Mouse (Mus musculus) forebrain, embryonic 10.5 days (tissue): Measurements from ENCODE around the gene Lama2. TPM values are rescaled to one million over a fixed set of nuclear protein-coding genes. Genes with fewer than 3 reads are reported as not detected.

ENCODE experiments used
- DNase-seq: peaks from one replicate; pipeline ENCODE4 v3.0.0-alpha.2; 2017; ENCODE audit warnings: low spot score; ENCODE audit errors: extremely low spot score
- H3K27ac ChIP-seq: fragments of 300-500 bp; sonication (generic); 2 replicates; pipeline ENCODE4 v1.5.1; 2016; ENCODE audit warnings: mild to moderate bottlenecking
- H3K27me3 ChIP-seq: fragments of 300-500 bp; sonication (generic); 2 replicates; pipeline ENCODE4 v1.6.1; 2016; ENCODE audit warnings: mild to moderate bottlenecking; ENCODE audit not compliant: poor library complexity, severe bottlenecking
- H3K36me3 ChIP-seq: fragments of 300-500 bp; sonication (generic); replicated peaks from 2 replicates; pipeline ENCODE4 v1.6.1; 2016; ENCODE audit warnings: mild to moderate bottlenecking, moderate library complexity
- H3K4me1 ChIP-seq: fragments of 300-500 bp; sonication (generic); 2 replicates; pipeline ENCODE4 v1.6.1; 2016
- H3K4me3 ChIP-seq: fragments of 300-500 bp; sonication (generic); 2 replicates; pipeline ENCODE4 v1.5.1; 2016; ENCODE audit warnings: mild to moderate bottlenecking, moderate library complexity
- H3K9me3 ChIP-seq: fragments of 300-500 bp; sonication (generic); 2 replicates; pipeline ENCODE4 v1.6.1; 2016; ENCODE audit warnings: mild to moderate bottlenecking, moderate library complexity
- WGBS: fragments of 180-500 bp; shearing (Covaris S2); methylation state at CpG from one replicate; pipeline ENCODE4 v1.1.7; 2016; 5-methylcytosine and 5-hydroxymethylcytosine counted together
- polyA plus RNA-seq: library from polyadenylated mRNA; unstranded; fragments of >200 nt; fragmentation: Nextera tagmentation; extraction: Ambion mirVana; gene quantifications from 2 replicates; pipeline ENCODE4 v1.2.1, GENCODE M21; 2016

Lama2 gene
- polyA plus RNA-seq, 1 experiment from 2014 or later: 5.4 TPM

GRCm38 (mm10) chr10:27322410-27322990 is 297.1 kb downstream of the Lama2 start:
- Histone ChIP-seq H3K9me3 (no peaks in the 10 kb centered on the region), H3K27me3 (no peaks in the 10 kb centered on the region), H3K4me1 (no peaks in the 10 kb centered on the region), H3K36me3 (no peaks in the 10 kb centered on the region), H3K27ac (no peak overlapping the region), H3K4me3 (no peak overlapping the region)
- no peak for DNase-seq
- WGBS: 83% methylated on average over 4 of the region's 4 CpGs

- no peak for DNase-seq
Measured at GRCm38 (mm10) chr10:27307444-27307843, 312.1 kb downstream of the Lama2 start.

GRCm38 (mm10) chr10:27305301-27305700 is 314.3 kb downstream of the Lama2 start:
- Histone ChIP-seq H3K27ac (no peak overlapping the region), H3K4me1 (no peaks in the 10 kb centered on the region), H3K4me3 (no peak overlapping the region), H3K27me3 (no peaks in the 10 kb centered on the region), H3K36me3 (no peaks in the 10 kb centered on the region), H3K9me3 (no peaks in the 10 kb centered on the region)
- no peak for DNase-seq
- WGBS: 80% methylated on average over 3 of the region's 3 CpGs

More at GRCm38 (mm10) chr10:27307444-27307843, 312.1 kb downstream of the Lama2 start:
- H3K9me3 ChIP-seq: no peaks in the 10 kb centered on the region
- H3K27me3 ChIP-seq: no peaks in the 10 kb centered on the region
- H3K4me3 ChIP-seq: no peak overlapping the region
- no peaks in the 10 kb centered on the region for H3K4me1 ChIP-seq
- H3K36me3 ChIP-seq: no peaks in the 10 kb centered on the region
- no peak overlapping the region for H3K27ac ChIP-seq
- WGBS: 91% methylated on average over 8 of the region's 8 CpGs

- no peak for DNase-seq
- Histone ChIP-seq H3K4me3 (no peak overlapping the region), H3K27ac (no peak overlapping the region), H3K36me3 (no peaks in the 10 kb centered on the region), H3K27me3 (no peaks in the 10 kb centered on the region), H3K9me3 (no peaks in the 10 kb centered on the region), H3K4me1 (peaks cover 5% of the 10 kb centered on the region)
- 73% methylated on average over 10 of the region's 10 CpGs for WGBS
Measured at GRCm38 (mm10) chr10:27285098-27285860, 334.3 kb downstream of the Lama2 start.

GRCm38 (mm10) chr10:27267432-27267831 is 352.1 kb downstream of the Lama2 start:
- H3K9me3 ChIP-seq: no peaks in the 10 kb centered on the region
- WGBS: 70% methylated on average over 2 of the region's 2 CpGs
- H3K4me1 ChIP-seq: peaks cover 3% of the 10 kb centered on the region; the same call in 1 of the 2 replicates
- H3K36me3 ChIP-seq: no peaks in the 10 kb centered on the region
- DNase-seq: no peak
- no peak overlapping the region for H3K27ac ChIP-seq
- no peaks in the 10 kb centered on the region for H3K27me3 ChIP-seq
- no peak overlapping the region for H3K4me3 ChIP-seq

- Histone ChIP-seq H3K4me1 (peaks cover 3% of the 10 kb centered on the region; the same call in 1 of the 2 replicates), H3K27me3 (no peaks in the 10 kb centered on the region), H3K27ac (no peak overlapping the region), H3K4me3 (no peak overlapping the region), H3K36me3 (no peaks in the 10 kb centered on the region), H3K9me3 (no peaks in the 10 kb centered on the region)
- no peak for DNase-seq
- 60% methylated on average over 2 of the region's 2 CpGs for WGBS
Measured at GRCm38 (mm10) chr10:27265812-27266211, 353.7 kb downstream of the Lama2 start.

- Histone ChIP-seq H3K36me3 (no peaks in the 10 kb centered on the region), H3K4me1 (peaks cover 3% of the 10 kb centered on the region; the same call in 1 of the 2 replicates), H3K27ac (no peak overlapping the region), H3K4me3 (no peak overlapping the region), H3K9me3 (no peaks in the 10 kb centered on the region), H3K27me3 (no peaks in the 10 kb centered on the region)
- DNase-seq: no peak
- WGBS: 59% methylated on average over 2 of the region's 2 CpGs
Measured at GRCm38 (mm10) chr10:27264713-27265112, 354.8 kb downstream of the Lama2 start.

GRCm38 (mm10) chr10:27249741-27250140 is 369.8 kb downstream of the Lama2 start:
- H3K4me1 ChIP-seq: no peaks in the 10 kb centered on the region
- no peak overlapping the region for H3K4me3 ChIP-seq
- no peak for DNase-seq
- H3K9me3 ChIP-seq: no peaks in the 10 kb centered on the region
- H3K27me3 ChIP-seq: no peaks in the 10 kb centered on the region
- H3K36me3 ChIP-seq: no peaks in the 10 kb centered on the region
- no peak overlapping the region for H3K27ac ChIP-seq
- WGBS: 93% methylated on average over 1 of the region's 1 CpGs

GRCm38 (mm10) chr10:27234755-27235154 is 384.8 kb downstream of the Lama2 start:
- Histone ChIP-seq H3K27me3 (no peaks in the 10 kb centered on the region), H3K4me1 (no peaks in the 10 kb centered on the region), H3K4me3 (no peak overlapping the region), H3K27ac (no peak overlapping the region), H3K9me3 (no peaks in the 10 kb centered on the region), H3K36me3 (no peaks in the 10 kb centered on the region)
- 80% methylated on average over 4 of the region's 4 CpGs for WGBS
- DNase-seq: no peak

GRCm38 (mm10) chr10:27233577-27233976 is 386.0 kb downstream of the Lama2 start:
- 90% methylated on average over 5 of the region's 5 CpGs for WGBS
- H3K4me3 ChIP-seq: no peak overlapping the region
- no peak overlapping the region for H3K27ac ChIP-seq
- H3K36me3 ChIP-seq: no peaks in the 10 kb centered on the region
- H3K4me1 ChIP-seq: no peaks in the 10 kb centered on the region
- no peak for DNase-seq
- no peaks in the 10 kb centered on the region for H3K9me3 ChIP-seq
- no peaks in the 10 kb centered on the region for H3K27me3 ChIP-seq

GRCm38 (mm10) chr10:27223815-27224375 is 395.7 kb downstream of the Lama2 start:
- no peaks in the 10 kb centered on the region for H3K36me3 ChIP-seq
- WGBS: 91% methylated on average over 8 of the region's 8 CpGs
- H3K27me3 ChIP-seq: no peaks in the 10 kb centered on the region
- no peak overlapping the region for H3K27ac ChIP-seq
- H3K9me3 ChIP-seq: no peaks in the 10 kb centered on the region
- no peak for DNase-seq
- H3K4me1 ChIP-seq: no peaks in the 10 kb centered on the region
- H3K4me3 ChIP-seq: no peak overlapping the region

GRCm38 (mm10) chr10:27222639-27223315 is 396.8 kb downstream of the Lama2 start:
- no peaks in the 10 kb centered on the region for H3K4me1 ChIP-seq
- no peaks in the 10 kb centered on the region for H3K9me3 ChIP-seq
- no peak overlapping the region for H3K27ac ChIP-seq
- no peak for DNase-seq
- no peaks in the 10 kb centered on the region for H3K27me3 ChIP-seq
- no peaks in the 10 kb centered on the region for H3K36me3 ChIP-seq
- WGBS: 92% methylated on average over 6 of the region's 6 CpGs
- H3K4me3 ChIP-seq: no peak overlapping the region

- Histone ChIP-seq H3K27me3 (no peaks in the 10 kb centered on the region), H3K4me1 (no peaks in the 10 kb centered on the region), H3K9me3 (no peaks in the 10 kb centered on the region), H3K27ac (no peak overlapping the region), H3K36me3 (no peaks in the 10 kb centered on the region), H3K4me3 (no peak overlapping the region)
- WGBS: 74% methylated on average over 1 of the region's 1 CpGs
- no peak for DNase-seq
Measured at GRCm38 (mm10) chr10:27219698-27220097, 399.9 kb downstream of the Lama2 start.
